Mouse (Mus musculus) E14TG2a.4 (cell line): ENCODE measurements around the gene Rasgef1c.

Source experiments
- CTCF ChIP-seq: conservative IDR thresholded peaks from 2 replicates; pipeline ENCODE4 v1.5.1; 2014; ENCODE audit warnings: low read length
- NANOG ChIP-seq: IDR thresholded peaks from 2 replicates; pipeline ENCODE4 v1.6.1; 2014; ENCODE audit warnings: borderline replicate concordance, low read length, mixed read lengths
- POU5F1 ChIP-seq: IDR thresholded peaks from 2 replicates; pipeline ENCODE4 v1.6.1; 2014; ENCODE audit warnings: low read length, borderline replicate concordance

DNA sequence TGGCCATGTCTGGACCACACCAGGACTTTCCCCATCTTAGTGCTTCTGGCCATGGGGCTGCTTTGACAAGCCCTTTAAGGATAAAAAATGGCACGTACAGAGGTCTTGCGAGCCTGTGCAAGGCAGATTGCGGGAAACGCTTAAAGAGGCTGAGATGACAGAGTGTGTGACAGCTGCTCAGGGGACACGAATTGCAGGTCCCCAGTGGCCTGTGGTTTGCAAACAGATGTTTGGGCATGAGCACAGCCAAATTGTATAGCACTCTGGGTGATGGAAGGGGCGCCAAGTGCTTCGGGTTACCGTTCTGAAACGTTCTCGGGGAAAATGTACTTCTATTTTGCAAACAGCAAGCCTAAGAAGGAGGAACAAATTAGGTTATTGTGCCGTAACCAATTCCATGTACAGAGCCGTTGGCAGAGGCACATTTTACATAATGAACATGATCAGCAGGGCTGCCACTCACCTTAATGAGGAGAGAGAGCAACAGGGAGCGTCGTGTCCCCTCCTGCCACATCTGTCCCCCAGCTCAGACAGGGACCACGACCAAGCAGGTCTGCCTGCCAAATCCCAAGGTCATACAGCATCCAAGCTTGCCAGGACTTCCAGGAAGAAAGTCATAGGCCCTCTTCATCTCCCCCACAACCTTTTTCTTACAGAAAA is 17.0 kb downstream of the Rasgef1c start:
- TF ChIP-seq CTCF = no peak
- no peak for TF ChIP-seq POU5F1
- no peak for TF ChIP-seq NANOG
